Mouse (Mus musculus) midbrain, embryonic 15.5 days (tissue): Measurements from ENCODE around the gene Olfr66. TPM values are rescaled to one million over a fixed set of nuclear protein-coding genes. Genes with fewer than 3 reads are reported as not detected.

Source experiments
- ATAC-seq: fragments of 200-750 bp; cut with Nextera tagmentation; replicated peaks from 2 replicates; pipeline ENCODE4 v1.8.0; 2017; ENCODE audit warnings: moderate TSS enrichment
- H3K27ac ChIP-seq: fragments of 300-500 bp; sonication (generic); 2 replicates; pipeline ENCODE4 v1.5.1; 2015; ENCODE audit warnings: mild to moderate bottlenecking, inconsistent platforms
- H3K27me3 ChIP-seq: fragments of 300-500 bp; sonication (generic); replicated peaks from 2 replicates; pipeline ENCODE4 v1.6.1; 2015; ENCODE audit warnings: inconsistent platforms
- H3K36me3 ChIP-seq: fragments of 300-500 bp; sonication (generic); replicated peaks from 2 replicates; pipeline ENCODE4 v1.6.1; 2015; ENCODE audit warnings: inconsistent platforms
- H3K4me1 ChIP-seq: fragments of 300-500 bp; sonication (generic); 2 replicates; pipeline ENCODE4 v1.6.1; 2015; ENCODE audit warnings: inconsistent platforms
- H3K4me2 ChIP-seq: fragments of 300-500 bp; sonication (generic); 2 replicates; pipeline ENCODE4 v1.6.1; 2015; ENCODE audit warnings: inconsistent platforms, mild to moderate bottlenecking, moderate library complexity
- H3K4me3 ChIP-seq: fragments of 300-500 bp; sonication (generic); 2 replicates; pipeline ENCODE4 v1.5.1; 2015; ENCODE audit warnings: mild to moderate bottlenecking, inconsistent platforms
- H3K9ac ChIP-seq: fragments of 300-500 bp; sonication (generic); 2 replicates; pipeline ENCODE4 v1.6.1; 2015; ENCODE audit warnings: mild to moderate bottlenecking, inconsistent platforms
- H3K9me3 ChIP-seq: fragments of 300-500 bp; sonication (generic); 2 replicates; pipeline ENCODE4 v1.6.1; 2016; ENCODE audit warnings: inconsistent platforms
- WGBS: fragments of 180-500 bp; shearing (Covaris S2); methylation state at CpG from one replicate; pipeline ENCODE4 v1.1.7; 2015; ENCODE audit warnings: mixed read lengths; 5-methylcytosine and 5-hydroxymethylcytosine counted together
- polyA plus RNA-seq: library from polyadenylated mRNA; unstranded; fragments of >200 nt; fragmentation: Nextera tagmentation; extraction: Ambion mirVana; gene quantifications from 2 replicates; pipeline ENCODE4 v1.2.1, GENCODE M21; 2015

Olfr66 gene
- polyA plus RNA-seq, 1 experiment from 2014 or later, result not detected

- no peaks in the 10 kb centered on the region for H3K27me3 ChIP-seq
- H3K9ac ChIP-seq, result no peak overlapping the region
- WGBS, result 89% methylated on average over 3 of the region's 3 CpGs
- H3K36me3 ChIP-seq, result no peaks in the 10 kb centered on the region
- H3K4me3 ChIP-seq, result no peak overlapping the region
- ATAC-seq, result no peak
- no peak overlapping the region for H3K27ac ChIP-seq
- H3K9me3 ChIP-seq, result no peaks in the 10 kb centered on the region
- no peak overlapping the region for H3K4me2 ChIP-seq
- H3K4me1 ChIP-seq, result no peaks in the 10 kb centered on the region
Measured at GRCm38 (mm10) chr7:103861531-103861930, 24.5 kb downstream of the Olfr66 start.

DNA sequence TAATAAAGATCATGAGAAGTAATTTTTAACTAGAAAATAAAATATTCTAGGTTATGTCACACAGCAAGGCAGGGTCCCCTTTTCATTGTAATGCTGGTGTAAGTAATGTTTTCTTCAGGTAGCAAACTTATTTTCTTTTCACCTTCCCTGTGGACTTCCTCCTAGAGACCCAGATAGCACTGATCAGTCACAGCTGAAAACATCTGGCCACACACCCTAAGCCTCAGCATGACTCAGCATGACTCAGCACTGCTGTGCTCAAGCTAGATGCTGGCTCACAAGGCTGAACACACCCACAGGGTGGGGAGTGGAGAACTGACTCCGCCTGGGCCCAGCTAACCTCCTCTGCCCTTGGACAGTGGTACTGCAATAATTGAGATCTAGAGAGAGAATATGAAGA is 25.2 kb downstream of the Olfr66 start:
- WGBS, result 76% methylated on average over 1 of the region's 1 CpGs
- ATAC-seq, result no peak

GRCm38 (mm10) chr7:103859076-103859475 is 27.0 kb downstream of the Olfr66 start:
- no peak overlapping the region for H3K4me3 ChIP-seq
- 71% methylated on average over 2 of the region's 2 CpGs for WGBS
- no peaks in the 10 kb centered on the region for H3K9me3 ChIP-seq
- ATAC-seq, result no peak
- H3K4me1 ChIP-seq, result no peaks in the 10 kb centered on the region
- no peak overlapping the region for H3K4me2 ChIP-seq
- no peak overlapping the region for H3K9ac ChIP-seq
- H3K27me3 ChIP-seq, result no peaks in the 10 kb centered on the region
- H3K36me3 ChIP-seq, result no peaks in the 10 kb centered on the region
- H3K27ac ChIP-seq, result no peak overlapping the region

More for the DNA sequence above, 25.2 kb downstream of the Olfr66 start:
- Histone ChIP-seq H3K9me3 (no peaks in the 10 kb centered on the region), H3K4me2 (no peak overlapping the region), H3K27ac (no peak overlapping the region), H3K27me3 (no peaks in the 10 kb centered on the region), H3K36me3 (no peaks in the 10 kb centered on the region), H3K4me1 (no peaks in the 10 kb centered on the region), H3K9ac (no peak overlapping the region), H3K4me3 (no peak overlapping the region)

GRCm38 (mm10) chr7:103854669-103855068 is 31.4 kb downstream of the Olfr66 start:
- Histone ChIP-seq H3K9ac (no peak overlapping the region), H3K4me2 (no peak overlapping the region), H3K27ac (no peak overlapping the region), H3K9me3 (no peaks in the 10 kb centered on the region), H3K4me3 (no peak overlapping the region), H3K27me3 (no peaks in the 10 kb centered on the region), H3K4me1 (no peaks in the 10 kb centered on the region), H3K36me3 (no peaks in the 10 kb centered on the region)
- 73% methylated on average over 1 of the region's 1 CpGs for WGBS
- ATAC-seq, result no peak

GRCm38 (mm10) chr7:103853090-103853489 is 33.0 kb downstream of the Olfr66 start, which contains the start of gene Hbb-y:
Gene Hbb-y, minus strand, starts transcription at chr7:103853216.
- no peak within 1 kb of the TSS for H3K27ac ChIP-seq
- WGBS, result 78% methylated on average over 2 of the region's 2 CpGs
- H3K4me1 ChIP-seq, result no peaks in the 10 kb centered on the region
- no peaks in the 10 kb centered on the region for H3K9me3 ChIP-seq
- no peak within 1 kb of the TSS for H3K4me2 ChIP-seq
- no peak for ATAC-seq
- no peaks in the 10 kb centered on the region for H3K36me3 ChIP-seq
- no peak within 1 kb of the TSS for H3K9ac ChIP-seq
- no peaks in the 10 kb centered on the region for H3K27me3 ChIP-seq
- no peak within 1 kb of the TSS for H3K4me3 ChIP-seq

DNA sequence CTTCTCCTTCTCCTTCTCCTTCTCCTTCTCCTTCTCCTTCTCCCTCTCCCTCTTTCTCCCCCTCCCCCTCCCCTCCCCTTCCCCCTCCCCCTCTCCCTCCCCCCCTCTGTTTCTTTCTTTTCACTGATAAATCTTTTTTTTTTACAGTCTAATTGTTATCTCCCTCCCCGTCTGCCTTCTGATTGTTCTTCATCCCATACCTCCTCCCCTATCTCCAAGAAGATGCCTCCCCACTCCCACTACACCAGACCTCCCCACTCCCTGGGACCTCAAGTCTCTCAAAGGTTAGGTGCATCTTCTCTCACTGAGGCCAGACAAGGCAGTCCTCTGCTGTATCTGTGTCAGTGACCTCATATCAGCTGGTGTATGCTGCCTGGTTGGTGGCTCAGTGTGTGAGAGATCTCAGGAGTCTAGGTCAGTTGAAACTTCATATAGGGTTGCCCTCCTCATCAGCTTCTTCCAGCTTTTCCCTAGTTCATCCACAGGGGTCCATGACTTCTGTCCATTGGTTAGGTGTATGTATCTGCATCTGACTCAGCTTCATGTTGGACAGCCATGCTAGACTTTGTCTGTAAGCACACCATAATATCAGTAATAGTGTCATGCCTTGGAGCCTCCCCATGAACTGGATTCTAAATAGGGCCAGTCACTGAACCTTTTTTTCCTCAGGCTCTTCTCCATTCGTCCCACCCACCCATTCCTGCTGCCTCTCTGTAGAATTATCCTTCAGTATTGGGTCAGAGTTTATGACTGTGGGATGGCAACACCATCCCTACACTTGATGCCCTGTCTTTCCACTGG is 41.3 kb downstream of the Olfr66 start:
- Histone ChIP-seq H3K9ac (no peak overlapping the region), H3K27me3 (no peaks in the 10 kb centered on the region), H3K27ac (no peak overlapping the region), H3K4me2 (no peak overlapping the region), H3K9me3 (no peaks in the 10 kb centered on the region), H3K4me1 (no peaks in the 10 kb centered on the region), H3K4me3 (no peak overlapping the region), H3K36me3 (no peaks in the 10 kb centered on the region)
- 76% methylated on average over 2 of the region's 2 CpGs for WGBS
- ATAC-seq, result no peak

- Histone ChIP-seq H3K4me1 (no peaks in the 10 kb centered on the region), H3K4me3 (no peak within 1 kb of the TSS), H3K36me3 (no peaks in the 10 kb centered on the region), H3K9me3 (no peaks in the 10 kb centered on the region), H3K27me3 (no peaks in the 10 kb centered on the region), H3K9ac (no peak within 1 kb of the TSS), H3K27ac (no peak within 1 kb of the TSS), H3K4me2 (no peak within 1 kb of the TSS)
- ATAC-seq, result no peak
- WGBS, result 86% methylated on average over 2 of the region's 2 CpGs
Measured at GRCm38 (mm10) chr7:103843034-103843433, 43.0 kb downstream of the Olfr66 start, which contains the start of gene Hbb-bh1. Gene Hbb-bh1, minus strand, starts transcription at chr7:103843164.

DNA sequence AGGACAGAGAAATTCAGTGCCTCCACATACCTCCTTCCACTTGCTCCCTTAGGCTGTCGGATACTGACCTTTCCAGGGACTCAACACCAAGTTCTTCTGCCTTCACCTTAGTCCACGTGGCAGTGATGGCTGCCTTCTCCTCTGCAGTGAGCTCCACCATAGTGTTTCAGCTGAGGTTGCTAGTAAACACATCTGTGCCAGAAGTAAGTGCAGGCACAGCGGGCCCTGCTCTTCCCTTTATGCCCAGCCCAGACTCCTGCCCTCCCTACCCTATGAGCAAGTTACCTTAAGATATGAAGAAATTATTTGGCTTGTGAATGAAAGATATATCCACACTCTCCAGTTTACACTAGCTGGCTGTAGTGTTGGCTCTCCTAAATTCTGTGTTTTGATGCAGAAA is 45.8 kb downstream of the Olfr66 start, which contains the start of gene Hbb-bh2:
Hbb-bh2 (minus strand) TSS at position 253 of the 400 bp plus-strand sequence.
- Histone ChIP-seq H3K4me3 (no peak within 1 kb of the TSS), H3K9me3 (no peaks in the 10 kb centered on the region), H3K27ac (no peak within 1 kb of the TSS), H3K36me3 (no peaks in the 10 kb centered on the region), H3K4me2 (no peak within 1 kb of the TSS), H3K27me3 (no peaks in the 10 kb centered on the region), H3K9ac (no peak within 1 kb of the TSS), H3K4me1 (no peaks in the 10 kb centered on the region)
- WGBS, result 71% methylated on average over 3 of the region's 3 CpGs
- ATAC-seq, result no peak

Other genes with a start within 250 kb of the Olfr66 start
- gene Olfr622, start 243.6 kb downstream of the Olfr66 start, polyA plus RNA-seq, result not detected in 2 replicates
- not detected in 2 replicates for gene Olfr623, start 222.6 kb downstream of the Olfr66 start, polyA plus RNA-seq
- gene Olfr624, start 215.1 kb downstream of the Olfr66 start, polyA plus RNA-seq, result 0.05 TPM in 1 of 2 replicates, not detected in the other
- not detected in 2 replicates for gene Olfr625-ps1, start 203.5 kb downstream of the Olfr66 start, polyA plus RNA-seq
- gene Olfr243, start 171.6 kb downstream of the Olfr66 start, polyA plus RNA-seq, result not detected in 2 replicates
- gene Olfr628, start 155.9 kb downstream of the Olfr66 start, polyA plus RNA-seq, result not detected in 2 replicates
- gene Olfr629, start 141.3 kb downstream of the Olfr66 start, polyA plus RNA-seq, result not detected in 2 replicates
- not detected in 2 replicates for gene Olfr630, start 128.9 kb downstream of the Olfr66 start, polyA plus RNA-seq
- gene Olfr69, start 114.7 kb downstream of the Olfr66 start, polyA plus RNA-seq, result not detected in 2 replicates
- not detected in 2 replicates for gene Olfr68, start 106.6 kb downstream of the Olfr66 start, polyA plus RNA-seq
- not detected in 2 replicates for gene Olfr67, start 94.4 kb downstream of the Olfr66 start, polyA plus RNA-seq
- gene Hbb-bt, start 72.3 kb downstream of the Olfr66 start, polyA plus RNA-seq, result 1,363 and 1,680 TPM in 2 replicates
- 4,007 and 5,156 TPM in 2 replicates for gene Hbb-bs, start 58.2 kb downstream of the Olfr66 start, polyA plus RNA-seq
- gene Hbb-bh2, start 45.7 kb downstream of the Olfr66 start, polyA plus RNA-seq, result not detected in 2 replicates
- gene Hbb-bh1, start 43.1 kb downstream of the Olfr66 start, polyA plus RNA-seq, result 1.8 and 2.5 TPM in 2 replicates
- gene Hbb-y, start 33.0 kb downstream of the Olfr66 start, polyA plus RNA-seq, result 155 and 221 TPM in 2 replicates
- not detected in 2 replicates for gene Olfr64, start 8.2 kb upstream of the Olfr66 start, polyA plus RNA-seq
- not detected in 2 replicates for gene Olfr65, start 17.2 kb upstream of the Olfr66 start, polyA plus RNA-seq
- not detected in 2 replicates for gene Olfr631, start 42.6 kb upstream of the Olfr66 start, polyA plus RNA-seq
- not detected in 2 replicates for gene Olfr632, start 48.1 kb upstream of the Olfr66 start, polyA plus RNA-seq
- gene Olfr633, start 58.2 kb upstream of the Olfr66 start, polyA plus RNA-seq, result not detected in 2 replicates
- 0.01 and 0.03 TPM in 2 replicates for gene Olfr635, start 84.9 kb upstream of the Olfr66 start, polyA plus RNA-seq
- not detected in 2 replicates for gene Olfr638, start 112.5 kb upstream of the Olfr66 start, polyA plus RNA-seq
- gene Olfr639, start 131.1 kb upstream of the Olfr66 start, polyA plus RNA-seq, result 0.04 TPM in 1 of 2 replicates, not detected in the other
- gene Olfr640, start 139.3 kb upstream of the Olfr66 start, polyA plus RNA-seq, result not detected in 2 replicates
- not detected in 2 replicates for gene Olfr641, start 149.2 kb upstream of the Olfr66 start, polyA plus RNA-seq
- gene Olfr642, start 166.4 kb upstream of the Olfr66 start, polyA plus RNA-seq, result not detected in 2 replicates
- gene 4930516K23Rik, start 175.2 kb upstream of the Olfr66 start, polyA plus RNA-seq, result not detected in 2 replicates
- not detected in 2 replicates for gene Olfr644, start 185.6 kb upstream of the Olfr66 start, polyA plus RNA-seq
- not detected in 2 replicates for gene Olfr645, start 199.2 kb upstream of the Olfr66 start, polyA plus RNA-seq
- gene Olfr646, start 218.6 kb upstream of the Olfr66 start, polyA plus RNA-seq, result not detected in 2 replicates
- not detected in 2 replicates for gene Ubqln5, start 243.6 kb upstream of the Olfr66 start, polyA plus RNA-seq